Mouse (Mus musculus) layer of hippocampus, postnatal 36 days (tissue): ENCODE results near the gene Hoxc9. TPM values are rescaled to one million over a fixed set of nuclear protein-coding genes. Genes with fewer than 3 reads are reported as not detected.

Experiments used
- DNase-seq, 2 experiments: peaks; one replicate each; pipeline ENCODE4 v3.0.0; 2022
- microRNA-seq, 2 experiments: library from miRNA; unstranded; fragments of <30 nt; microRNA quantifications; one replicate each; pipeline ENCODE4 v1.2.0; 2021
- total RNA-seq, 2 experiments: library from RNA; stranded (reverse); gene quantifications; 2 replicates each; pipeline ENCODE4 v1.2.3; 2021

Gene Hoxc9
- total RNA-seq, 2 experiments from 2014 or later, result not detected

- no peak for DNase-seq
These were observed 51.3 kb downstream of the Hoxc9 start for GRCm38 (mm10) chr15:103027266-103028235.

DNA sequence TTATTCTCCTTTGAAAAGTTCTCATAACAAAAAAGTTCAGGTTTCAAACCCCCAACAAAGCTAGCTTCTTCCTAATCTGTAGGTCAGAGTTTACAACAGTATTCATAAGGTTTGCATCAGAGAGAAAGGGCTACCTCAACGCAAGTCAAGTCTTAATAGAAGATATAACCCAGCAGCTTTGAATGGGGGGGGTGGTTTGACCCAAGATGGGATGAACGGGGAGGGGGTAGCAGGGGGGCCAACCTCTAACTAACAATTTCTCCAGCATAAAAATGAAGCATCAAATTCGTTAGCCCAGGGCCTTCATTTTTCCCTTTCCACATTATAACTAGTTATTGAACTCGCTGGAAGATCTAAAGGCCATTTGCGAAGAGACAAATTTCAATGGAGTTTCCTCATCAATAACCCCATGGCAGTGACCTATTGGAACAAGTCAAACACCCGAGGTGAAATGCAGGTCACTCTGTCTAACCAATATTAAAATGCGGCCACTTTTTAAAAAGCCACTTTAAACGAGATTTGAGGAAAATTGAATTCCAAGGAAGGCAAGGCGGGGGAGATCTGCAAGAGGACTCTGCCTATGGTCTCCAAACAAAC, 52.8 kb downstream of the Hoxc9 start:
- no peak for DNase-seq

DNA sequence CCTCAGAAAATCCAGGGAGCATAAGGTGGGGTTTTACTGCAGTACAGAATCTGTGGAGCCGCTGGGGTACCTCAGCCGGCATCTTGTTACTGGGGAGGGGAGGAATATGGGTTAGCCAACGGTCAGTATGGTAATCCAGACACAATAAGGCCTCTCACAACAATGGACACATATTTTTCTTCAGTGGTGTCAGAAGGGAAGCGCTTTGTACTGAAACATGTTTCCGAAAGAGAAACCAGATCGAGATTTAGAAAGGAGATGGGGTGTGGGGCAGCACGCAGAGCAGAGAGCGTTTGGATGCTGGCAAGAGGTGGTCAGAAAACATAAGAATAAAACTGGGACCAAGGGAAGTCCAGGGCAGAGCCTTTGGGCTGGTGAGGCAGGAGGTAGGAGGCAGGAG, 53.9 kb downstream of the Hoxc9 start:
- no peak for DNase-seq

GRCm38 (mm10) chr15:103032167-103032566, 55.9 kb downstream of the Hoxc9 start:
- DNase-seq, result no peak

DNA sequence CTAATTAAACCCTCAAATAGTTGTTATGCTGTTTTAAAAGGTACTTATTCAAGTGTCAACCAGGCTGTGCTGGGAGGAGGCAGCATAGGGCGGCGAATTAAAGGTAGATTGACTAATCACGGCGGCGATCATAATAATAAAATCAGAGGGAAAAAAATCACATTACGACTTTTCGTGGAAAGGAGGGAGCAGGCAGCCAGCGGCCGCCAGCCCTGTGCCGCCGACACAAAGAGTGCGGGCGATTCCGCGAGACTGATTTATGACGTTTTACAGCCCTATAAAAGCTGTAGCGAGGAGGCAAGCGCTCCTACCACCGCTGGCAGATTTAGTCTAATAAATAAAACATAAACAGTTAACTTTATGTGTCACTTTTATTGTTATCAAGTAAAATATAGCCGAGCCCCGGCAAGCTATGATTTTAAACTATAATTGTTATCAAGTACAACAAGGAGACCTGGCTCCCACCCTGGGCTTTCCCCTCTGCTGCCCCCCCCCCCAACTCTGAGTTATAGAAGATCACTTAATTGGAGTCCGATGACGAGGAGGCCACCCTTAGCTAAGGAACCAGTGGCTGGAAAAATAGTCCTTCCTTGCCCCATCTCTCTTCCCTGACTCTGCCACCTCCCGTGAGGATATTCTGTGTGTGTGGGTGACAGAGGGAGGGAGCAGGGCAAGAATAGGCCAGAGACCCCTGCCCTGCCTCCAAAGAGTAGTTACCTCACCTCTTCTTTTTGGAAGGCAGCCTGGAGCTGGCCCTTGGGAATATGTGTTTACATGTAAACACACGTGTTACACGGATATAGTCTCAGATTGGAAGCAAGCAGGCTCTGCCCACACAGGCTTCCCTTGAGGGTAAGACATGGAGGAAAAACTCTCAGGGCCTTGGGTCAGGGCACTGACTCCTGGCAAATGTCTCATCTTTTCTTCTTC, 56.7 kb downstream of the Hoxc9 start:
- no peak for DNase-seq

DNA sequence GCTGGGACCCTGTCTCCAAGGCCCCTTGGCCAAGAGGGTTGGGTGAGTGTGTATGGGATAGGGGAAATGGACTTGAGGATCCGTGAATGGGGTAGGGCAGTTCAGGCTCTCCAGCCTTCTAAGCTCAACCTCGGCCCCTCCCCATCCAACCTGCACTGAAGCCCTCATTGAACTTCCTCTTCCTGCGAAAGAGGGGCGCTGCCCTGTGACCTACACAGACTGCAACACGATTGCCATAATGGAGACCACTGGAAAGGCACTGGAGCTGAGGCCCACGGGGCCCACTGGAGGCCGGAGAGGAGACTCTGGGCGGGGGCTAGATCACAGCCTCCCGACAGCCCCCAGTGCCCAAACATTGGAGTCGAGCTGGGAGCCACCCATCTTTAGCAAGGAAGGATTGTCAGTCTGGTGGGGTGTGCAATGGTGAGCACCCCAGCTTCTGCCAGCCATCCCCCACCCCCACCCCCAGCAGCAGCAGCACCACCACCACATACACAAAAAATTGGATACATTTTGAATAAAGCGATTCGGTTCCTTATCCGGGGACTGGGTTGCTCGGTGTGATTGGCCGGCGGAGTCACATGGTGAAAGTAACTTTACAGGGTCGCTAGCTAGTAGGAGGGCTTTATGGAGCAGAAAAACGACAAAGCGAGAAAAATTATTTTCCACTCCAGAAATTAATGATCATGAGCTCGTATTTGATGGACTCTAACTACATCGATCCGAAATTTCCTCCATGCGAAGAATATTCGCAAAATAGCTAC, 58.0 kb downstream of the Hoxc9 start:
- no peak for DNase-seq

Small RNA genes lying within 50 kb of the gene (microRNA-seq; reads per million reads assigned to microRNA genes)
- gene Mir196a-2 (3.0 to 3.2 reads per million in 2 experiments), gene Mir615 (1.5 reads per million in 2 experiments)

Other genes starting within 250 kb of the Hoxc9 start
- not detected for gene Hoxc13, start 55.3 kb upstream of the Hoxc9 start, total RNA-seq
- not detected for gene Hoxc12, start 39.7 kb upstream of the Hoxc9 start, total RNA-seq
- not detected for gene Hoxc11, start 22.0 kb upstream of the Hoxc9 start, total RNA-seq
- not detected for gene Hoxc10, start 9.6 kb upstream of the Hoxc9 start, total RNA-seq
- not detected for gene Hoxc5, start 9.0 kb upstream of the Hoxc9 start, total RNA-seq
- not detected for gene Hoxc8, start 14.2 kb downstream of the Hoxc9 start, total RNA-seq
- not detected for gene Hoxc6, start 21.8 kb downstream of the Hoxc9 start, total RNA-seq
- gene Hoxc4, start 42.5 kb downstream of the Hoxc9 start, total RNA-seq, result not detected
- gene Smug1, start 190.7 kb downstream of the Hoxc9 start, total RNA-seq, result 10 to 100 TPM; 20.9 to 22.5 TPM